Comparison of ENCODE assay signal across 34 mouse cellular contexts in the genomic region with DNA sequence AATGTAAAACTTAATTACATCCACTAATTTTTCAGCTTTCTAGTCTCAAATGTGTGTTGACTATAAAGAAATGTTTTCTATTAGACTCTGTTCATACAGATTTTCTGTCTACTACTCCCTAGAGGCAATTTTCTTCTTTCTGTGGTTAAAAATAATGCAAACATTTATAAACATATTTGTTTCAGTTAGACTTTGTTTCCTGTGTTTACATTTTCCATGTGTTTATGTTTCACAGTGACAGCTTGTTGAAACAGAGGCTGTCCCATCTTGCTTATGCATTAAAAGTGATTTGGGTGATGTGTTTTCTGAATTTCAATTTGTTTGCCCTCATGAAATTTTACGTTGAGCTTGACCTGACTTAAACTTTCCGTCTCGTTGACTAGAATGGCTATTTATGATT. TPM values are rescaled to one million over a fixed set of nuclear protein-coding genes. Genes with fewer than 3 reads are reported as not detected.
"Had no signal": no experiment of that assay in that cellular context is flagged by ENCODE, and none has a peak within 500 bp of the region (broad histone marks: within the 10 kb centered on the region; RNA-seq: fewer than 3 reads in every experiment).

No protein-coding gene starts in this region.

- H3K27me3 ChIP-seq: embryonic facial prominence, embryonic 12.5 days; embryonic facial prominence, embryonic 13.5 days; embryonic facial prominence, embryonic 15.5 days; forebrain, embryonic 12.5 days; forebrain, embryonic 13.5 days; forebrain, embryonic 15.5 days had no signal

- H3K4me1 ChIP-seq: embryonic facial prominence, embryonic 10.5 days; embryonic facial prominence, embryonic 12.5 days; embryonic facial prominence, embryonic 13.5 days; embryonic facial prominence, embryonic 15.5 days; forebrain, embryonic 10.5 days; forebrain, embryonic 12.5 days; forebrain, embryonic 13.5 days; forebrain, embryonic 15.5 days had no signal

- H3K36me3 ChIP-seq: embryonic facial prominence, embryonic 10.5 days; embryonic facial prominence, embryonic 12.5 days; embryonic facial prominence, embryonic 13.5 days; embryonic facial prominence, embryonic 15.5 days; forebrain, embryonic 10.5 days; forebrain, embryonic 12.5 days; forebrain, embryonic 15.5 days had no signal

- H3K9ac ChIP-seq: embryonic facial prominence, embryonic 12.5 days; embryonic facial prominence, embryonic 13.5 days; embryonic facial prominence, embryonic 15.5 days; forebrain, embryonic 12.5 days; forebrain, embryonic 13.5 days; forebrain, embryonic 15.5 days; forebrain, postnatal 0 days had no signal

- H3K27ac ChIP-seq: embryonic facial prominence, embryonic 10.5 days; embryonic facial prominence, embryonic 12.5 days; embryonic facial prominence, embryonic 13.5 days; embryonic facial prominence, embryonic 15.5 days; forebrain, embryonic 10.5 days; forebrain, embryonic 12.5 days; forebrain, embryonic 13.5 days; forebrain, embryonic 15.5 days; gastrocnemius, adult 2 months had no signal

- H3K4me2 ChIP-seq: embryonic facial prominence, embryonic 12.5 days; embryonic facial prominence, embryonic 13.5 days; embryonic facial prominence, embryonic 15.5 days; forebrain, embryonic 12.5 days; forebrain, embryonic 13.5 days; forebrain, embryonic 15.5 days had no signal

- H3K4me3 ChIP-seq: embryonic facial prominence, embryonic 10.5 days; embryonic facial prominence, embryonic 12.5 days; embryonic facial prominence, embryonic 13.5 days; embryonic facial prominence, embryonic 15.5 days; erythroblast, embryonic 14.5 days; forebrain, embryonic 10.5 days; forebrain, embryonic 12.5 days; forebrain, embryonic 13.5 days; forebrain, embryonic 15.5 days; gastrocnemius, adult 2 months had no signal

- ATAC-seq: forebrain, embryonic 13.5 days; forebrain, embryonic 14.5 days; forebrain, embryonic 15.5 days; forebrain, embryonic 16.5 days; forebrain, postnatal 0 days had no signal

- DNase-seq: cerebellum, adult 2 months; cerebellum, adult 8-10 months; cerebellum, adult 9-10 months; cerebellum, adult 9-11 months; cerebellum, postnatal 10 days; cerebellum, postnatal 14 days; cerebellum, postnatal 25 days; cerebellum, postnatal 36 days; embryo, embryonic 11 days; forebrain, postnatal 0 days; gastrocnemius, adult 2 months; gastrocnemius, postnatal 10 days; gastrocnemius, postnatal 14 days; gastrocnemius, postnatal 25 days; gastrocnemius, postnatal 36 days; heart, adult 11 months; heart, adult 18-20 months had no signal

- H3K9me3 ChIP-seq: embryonic facial prominence, embryonic 10.5 days; embryonic facial prominence, embryonic 12.5 days; embryonic facial prominence, embryonic 13.5 days; embryonic facial prominence, embryonic 15.5 days; forebrain, embryonic 10.5 days; forebrain, embryonic 12.5 days; forebrain, embryonic 13.5 days; forebrain, embryonic 15.5 days had no signal

RNA-seq across cellular contexts. Expression of a gene that starts 6.0 kb away (rescaled TPM):
- polyA plus RNA-seq: cerebellum, adult 2 months; cortical plate, adult 2 months; embryonic facial prominence, embryonic 10.5 days; embryonic facial prominence, embryonic 11.5 days; embryonic facial prominence, embryonic 12.5 days; embryonic facial prominence, embryonic 13.5 days; embryonic facial prominence, embryonic 14.5 days; erythroblast, embryonic 14.5 days; forebrain, embryonic 10.5 days; forebrain, embryonic 11.5 days; forebrain, embryonic 12.5 days; forebrain, embryonic 13.5 days; forebrain, embryonic 14.5 days; forebrain, embryonic 15.5 days; forebrain, embryonic 16.5 days; forebrain, postnatal 0 days; frontal cortex, adult 2 months; gonadal fat pad, adult 2 months had no signal

RNA-seq across cellular contexts. Expression of a gene that starts 19.0 kb away (rescaled TPM):
- polyA plus RNA-seq: cerebellum, adult 2 months; cortical plate, adult 2 months; embryonic facial prominence, embryonic 10.5 days; embryonic facial prominence, embryonic 11.5 days; embryonic facial prominence, embryonic 12.5 days; embryonic facial prominence, embryonic 13.5 days; embryonic facial prominence, embryonic 14.5 days; erythroblast, embryonic 14.5 days; forebrain, embryonic 10.5 days; forebrain, embryonic 11.5 days; forebrain, embryonic 13.5 days; forebrain, embryonic 14.5 days; forebrain, embryonic 15.5 days; forebrain, embryonic 16.5 days; forebrain, postnatal 0 days; gonadal fat pad, adult 2 months had no signal

RNA-seq across cellular contexts. Expression of a gene that starts 21.8 kb away (rescaled TPM):
- polyA plus RNA-seq: cerebellum, adult 2 months; cortical plate, adult 2 months; embryonic facial prominence, embryonic 10.5 days; embryonic facial prominence, embryonic 11.5 days; embryonic facial prominence, embryonic 12.5 days; embryonic facial prominence, embryonic 13.5 days; embryonic facial prominence, embryonic 14.5 days; erythroblast, embryonic 14.5 days; forebrain, embryonic 10.5 days; forebrain, embryonic 11.5 days; forebrain, embryonic 12.5 days; forebrain, embryonic 13.5 days; forebrain, embryonic 14.5 days; forebrain, embryonic 15.5 days; forebrain, embryonic 16.5 days; forebrain, postnatal 0 days; frontal cortex, adult 2 months; gonadal fat pad, adult 2 months had no signal

RNA-seq across cellular contexts. Expression of a gene that starts 27.9 kb away (rescaled TPM):
- polyA plus RNA-seq: cerebellum, adult 2 months; cortical plate, adult 2 months; embryonic facial prominence, embryonic 10.5 days; embryonic facial prominence, embryonic 11.5 days; embryonic facial prominence, embryonic 12.5 days; embryonic facial prominence, embryonic 13.5 days; embryonic facial prominence, embryonic 14.5 days; erythroblast, embryonic 14.5 days; forebrain, embryonic 10.5 days; forebrain, embryonic 11.5 days; forebrain, embryonic 12.5 days; forebrain, embryonic 13.5 days; forebrain, embryonic 14.5 days; forebrain, embryonic 15.5 days; forebrain, embryonic 16.5 days; forebrain, postnatal 0 days; frontal cortex, adult 2 months; gonadal fat pad, adult 2 months had no signal

RNA-seq across cellular contexts. Expression of a gene that starts 40.3 kb away (rescaled TPM):
- polyA plus RNA-seq: cerebellum, adult 2 months; cortical plate, adult 2 months; embryonic facial prominence, embryonic 10.5 days; embryonic facial prominence, embryonic 11.5 days; embryonic facial prominence, embryonic 12.5 days; embryonic facial prominence, embryonic 13.5 days; embryonic facial prominence, embryonic 14.5 days; embryonic facial prominence, embryonic 15.5 days; erythroblast, embryonic 14.5 days; forebrain, embryonic 10.5 days; forebrain, embryonic 11.5 days; forebrain, embryonic 12.5 days; forebrain, embryonic 13.5 days; forebrain, embryonic 14.5 days; forebrain, embryonic 15.5 days; forebrain, embryonic 16.5 days; forebrain, postnatal 0 days; frontal cortex, adult 2 months; gonadal fat pad, adult 2 months had no signal
